Mouse (Mus musculus) frontal cortex, postnatal 10 days (tissue): ENCODE results near the gene Gm49354.
"Not testable (repeated sequence)": the region's sequence is repeated elsewhere in the genome, so short reads cannot be mapped to it uniquely, and the experiment has no call there.

Source experiments
- DNase-seq, 2 experiments: peaks; one replicate each; pipeline ENCODE4 v3.0.0; 2022; ENCODE audit warnings: low spot score in 2 of 2, mixed read lengths in 1 of 2

Gene Gm49354

DNA sequence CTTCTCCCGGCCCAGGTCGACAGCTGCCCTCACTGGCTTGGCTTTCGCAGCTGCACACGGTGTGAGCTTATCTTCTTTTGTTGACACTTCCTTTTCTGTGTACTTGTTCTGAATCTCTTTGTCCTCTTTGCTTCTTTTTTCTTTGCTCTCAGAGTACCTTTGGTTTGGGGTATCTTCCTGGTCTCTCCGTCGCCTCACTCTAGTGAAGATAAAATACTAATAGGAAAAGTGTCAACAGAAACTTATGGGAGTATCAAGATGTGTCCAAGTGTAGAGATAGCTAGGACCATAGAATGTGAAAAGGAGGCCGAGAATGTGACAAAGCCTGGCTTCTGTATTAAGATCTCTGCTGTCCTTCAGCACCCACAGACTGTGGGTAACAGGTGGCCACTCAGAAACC lies at the start of gene Gm49354:
Gene Gm49354 (minus strand): TSS at position 101 of the 400 bp plus-strand sequence.
- no peak for DNase-seq

DNA sequence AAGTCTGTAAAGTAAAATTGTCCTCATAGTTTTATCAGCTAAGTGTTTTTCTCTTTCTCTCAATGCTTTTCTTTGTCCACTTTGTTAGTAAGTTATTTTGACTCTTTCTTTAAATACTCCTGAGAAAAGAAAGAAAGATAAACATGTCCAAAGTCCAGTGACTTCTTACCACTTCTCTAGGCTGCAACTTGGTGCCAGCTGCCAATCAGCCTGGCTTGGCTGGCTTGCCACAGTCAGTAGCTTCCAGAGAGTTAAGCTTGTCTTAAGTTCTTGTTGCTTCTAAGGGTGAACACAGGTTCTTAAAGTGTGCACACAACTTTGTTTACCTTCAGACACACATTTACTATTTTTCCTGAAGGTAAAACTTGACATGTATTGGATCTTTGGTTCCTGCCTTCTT lies 43.9 kb upstream of the Gm49354 start:
- no peak for DNase-seq

DNA sequence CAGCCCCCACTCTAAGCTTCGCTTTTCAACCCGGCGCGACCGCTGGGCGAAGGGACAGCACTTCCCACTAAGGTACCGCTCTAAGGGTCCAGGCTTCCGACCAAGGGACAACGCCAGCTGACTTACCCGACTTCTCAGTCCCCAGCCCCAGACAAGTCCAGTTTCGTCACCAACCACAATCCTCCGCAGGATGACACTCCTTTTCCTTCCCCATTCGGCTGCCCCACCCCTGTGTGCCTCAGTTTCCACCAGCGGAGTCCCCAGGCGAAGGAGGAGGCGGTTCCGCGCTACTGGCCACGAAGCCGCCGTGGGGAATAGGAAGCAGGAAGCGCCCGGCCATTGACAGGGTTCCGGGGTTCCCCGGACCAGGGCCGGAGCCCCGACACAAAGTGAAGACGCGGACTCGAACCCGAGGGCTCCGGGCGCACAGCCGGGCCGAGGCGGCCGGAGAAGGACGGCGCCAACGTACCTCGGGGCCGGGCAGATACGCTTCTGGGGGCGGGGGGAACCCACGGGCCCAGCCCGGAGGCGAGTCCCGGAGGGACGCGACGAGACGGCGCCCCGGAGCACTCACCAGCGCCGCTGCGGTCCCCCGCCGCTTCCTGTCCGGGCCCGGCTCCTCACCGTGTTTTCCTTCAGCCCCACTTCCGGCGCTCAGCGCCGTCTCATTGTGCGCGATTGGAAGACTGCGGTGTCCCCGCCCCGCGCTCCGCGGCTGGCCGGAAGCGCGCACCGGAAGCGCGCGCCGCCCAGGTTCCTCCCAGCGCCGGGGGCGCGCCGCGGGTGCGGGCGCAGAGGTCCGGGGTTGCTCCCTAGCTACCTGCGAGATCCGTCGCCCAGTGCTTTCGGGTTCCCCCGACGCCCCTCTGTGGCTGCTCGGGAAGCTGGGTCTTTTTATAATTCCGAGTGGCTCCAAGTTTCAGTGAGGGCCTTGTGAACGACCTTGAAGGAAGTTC lies 40.7 kb upstream of the Gm49354 start, which contains the start of gene Tut7:
Gene Tut7 (minus strand): TSS at position 641 of the 956 bp plus-strand sequence.
- peak; percentile 87 to 93 for DNase-seq

DNA sequence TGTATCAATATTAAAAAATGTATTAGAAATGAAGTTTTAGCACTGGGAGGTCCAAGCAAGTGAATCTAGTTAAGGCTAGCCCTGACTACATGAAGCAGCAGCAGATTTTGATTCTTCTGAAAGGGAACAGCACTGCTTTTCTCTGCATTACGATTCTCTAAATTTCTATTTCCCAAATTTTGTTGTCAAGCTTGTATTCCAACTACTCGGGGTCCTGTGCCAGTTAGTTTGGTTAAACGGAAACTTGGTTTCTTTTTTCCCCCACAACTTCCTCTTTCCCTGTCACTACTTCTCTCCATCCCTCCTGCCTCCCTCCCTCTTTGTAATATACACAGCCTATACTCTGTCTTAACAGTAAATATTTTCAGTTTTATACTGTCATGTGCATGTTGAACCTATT lies 38.8 kb upstream of the Gm49354 start:
- no peak for DNase-seq

DNA sequence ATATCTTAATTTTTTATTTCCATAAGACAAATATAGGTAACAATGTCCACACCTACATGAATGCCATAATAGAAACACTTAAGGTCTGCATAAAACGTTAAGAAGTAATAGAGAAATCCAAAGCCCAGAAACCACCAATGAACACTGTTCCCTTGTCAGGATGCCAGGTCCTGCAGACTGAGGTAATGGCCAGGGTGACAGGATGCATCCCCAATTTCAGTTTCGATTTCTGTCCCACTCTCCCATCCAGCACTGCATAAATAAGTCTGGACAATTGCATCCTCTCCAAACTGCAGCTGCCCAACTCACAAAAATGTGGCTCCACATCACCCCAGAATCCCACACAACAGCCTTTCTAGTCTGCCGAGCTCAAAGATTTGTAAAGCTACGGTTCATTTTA lies 38.1 kb upstream of the Gm49354 start:
- no peak for DNase-seq

DNA sequence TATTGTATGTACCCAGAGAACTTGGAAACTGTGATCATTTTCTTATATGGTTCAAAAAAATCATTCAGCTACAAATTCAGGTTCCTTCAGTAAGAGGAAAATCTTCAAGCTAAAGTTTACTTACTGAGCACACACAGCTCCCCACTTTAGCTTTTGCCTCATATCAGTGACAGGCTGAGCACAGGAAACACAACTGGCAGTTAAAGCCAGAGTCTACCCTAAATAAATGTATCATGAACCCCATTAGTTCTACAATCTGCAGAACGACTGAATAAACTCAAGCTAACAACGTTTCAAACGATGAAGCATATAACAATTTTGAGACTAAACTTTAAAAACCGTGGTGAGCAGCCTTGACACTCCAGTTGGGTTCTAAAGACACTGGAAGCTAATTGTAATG lies 35.3 kb upstream of the Gm49354 start:
- no peak for DNase-seq

DNA sequence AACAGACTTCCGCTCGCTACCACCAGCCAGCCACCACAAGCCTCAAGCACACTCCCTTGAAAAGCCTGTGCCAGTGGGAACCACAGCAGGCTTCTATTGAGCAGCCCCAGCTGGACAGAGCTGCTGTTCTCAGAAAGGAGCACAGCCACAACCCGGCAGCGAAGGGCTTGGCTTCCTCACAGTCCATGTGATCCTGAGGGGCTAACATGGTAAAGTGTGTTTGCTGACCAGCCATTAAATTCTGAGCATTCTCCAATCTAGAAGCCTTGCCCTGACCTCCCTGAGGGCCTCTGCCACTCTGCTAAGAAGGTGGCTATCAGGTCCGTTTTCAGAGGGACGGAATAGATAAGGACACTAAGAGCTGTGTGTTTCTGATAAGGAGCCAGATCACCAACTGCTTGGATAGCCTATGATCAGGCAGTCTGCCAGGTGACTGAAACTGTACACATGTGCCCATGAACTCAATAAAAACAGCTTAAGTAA lies 32.1 kb upstream of the Gm49354 start:
- DNase-seq, result no peak

DNA sequence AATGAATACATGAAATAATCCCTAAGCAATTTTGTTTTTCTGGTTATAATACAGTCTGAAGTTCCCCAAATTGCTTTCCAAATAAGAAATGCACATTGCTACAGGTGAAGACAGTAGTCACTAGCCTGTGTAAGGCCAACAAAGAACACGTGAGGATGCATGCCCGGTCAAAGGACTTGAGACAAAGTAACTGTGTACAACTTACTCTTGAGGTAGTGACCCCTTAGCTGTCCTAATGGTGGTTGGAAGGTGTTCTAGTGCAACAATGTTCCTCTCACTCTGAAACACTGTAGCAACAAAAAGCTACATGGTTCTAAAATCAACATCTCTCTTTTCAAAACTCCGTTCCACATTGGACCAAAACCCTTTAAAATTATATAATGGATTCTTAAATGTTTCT lies 29.5 kb upstream of the Gm49354 start:
- no peak for DNase-seq

DNA sequence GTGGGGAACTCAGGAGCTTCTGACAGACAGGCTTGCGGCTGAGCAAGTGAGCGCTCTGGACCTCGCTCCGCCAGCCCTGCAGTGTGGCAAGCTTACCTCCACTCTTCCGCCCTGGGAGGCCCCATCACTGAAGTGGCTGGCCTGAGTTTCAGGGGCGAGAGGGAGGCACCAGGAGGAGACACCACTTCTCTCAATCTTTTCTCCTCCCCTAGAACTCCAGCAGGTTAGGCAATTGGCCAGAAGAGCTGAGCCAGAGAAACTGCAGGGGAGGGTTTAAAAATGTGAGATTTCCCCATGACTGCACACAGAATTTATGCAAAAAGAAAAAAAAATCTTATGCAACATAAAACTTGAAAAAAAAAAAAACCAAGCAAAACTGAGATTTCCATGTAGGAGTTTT lies 19.0 kb upstream of the Gm49354 start:
- no peak for DNase-seq

DNA sequence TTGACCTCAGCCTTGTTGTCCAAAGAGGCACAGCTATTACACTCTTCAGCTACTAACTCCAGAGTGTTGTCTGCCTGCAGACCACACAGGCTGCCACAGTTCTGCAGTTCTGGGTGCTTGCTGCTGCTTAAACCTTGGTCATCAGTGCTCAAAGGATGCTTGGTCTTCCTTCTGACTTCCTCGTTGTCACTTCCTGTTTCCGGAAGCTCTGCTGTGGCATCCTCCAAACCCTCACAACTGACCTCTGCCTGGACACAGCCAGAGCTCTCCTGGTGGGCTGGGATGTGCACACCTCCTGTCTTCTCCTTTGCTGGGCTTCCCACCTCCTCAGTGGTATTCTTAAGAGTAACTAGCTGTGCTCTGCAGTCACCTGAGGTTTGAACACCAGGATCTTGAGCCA lies 18.0 kb upstream of the Gm49354 start:
- no peak for DNase-seq

DNA sequence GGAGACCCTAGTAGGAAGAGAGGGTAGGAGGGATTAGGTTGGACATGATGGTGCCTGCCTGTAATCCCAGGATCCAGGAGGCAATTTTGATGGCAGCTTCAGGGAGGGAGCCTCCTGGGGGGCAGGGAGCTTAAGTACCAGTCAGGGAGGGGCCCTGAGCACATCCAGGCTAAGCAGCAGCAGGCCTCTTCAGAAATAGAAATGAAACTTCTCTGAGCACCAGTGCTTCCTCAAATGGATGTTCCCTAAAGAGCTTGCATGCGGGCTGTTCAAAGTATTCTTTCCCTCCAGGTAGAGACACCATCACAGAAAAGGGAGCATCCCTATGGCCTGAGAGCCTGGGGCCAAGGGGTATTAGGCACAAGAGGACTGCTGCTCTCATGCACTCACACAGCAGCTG lies 16.3 kb upstream of the Gm49354 start:
- DNase-seq, result no peak

DNA sequence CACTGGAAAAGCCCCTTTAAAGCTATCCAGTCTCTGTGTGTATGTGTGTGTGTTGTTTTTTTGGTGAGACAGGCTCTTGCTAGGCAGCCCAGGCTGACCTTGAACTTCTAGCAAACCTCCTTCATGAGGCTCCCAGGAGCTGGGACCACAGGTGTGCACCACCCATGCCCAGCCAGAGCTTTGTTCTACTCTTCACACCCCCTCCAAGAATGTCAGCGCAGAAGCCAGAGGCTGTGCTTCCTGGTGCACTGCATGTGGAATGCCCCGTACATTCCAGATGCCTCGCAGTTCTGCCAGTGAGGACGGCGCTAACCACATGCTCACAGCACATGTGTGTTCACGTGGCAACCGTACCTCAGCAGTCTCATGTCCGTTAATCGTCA lies 14.4 kb upstream of the Gm49354 start:
- no peak for DNase-seq

DNA sequence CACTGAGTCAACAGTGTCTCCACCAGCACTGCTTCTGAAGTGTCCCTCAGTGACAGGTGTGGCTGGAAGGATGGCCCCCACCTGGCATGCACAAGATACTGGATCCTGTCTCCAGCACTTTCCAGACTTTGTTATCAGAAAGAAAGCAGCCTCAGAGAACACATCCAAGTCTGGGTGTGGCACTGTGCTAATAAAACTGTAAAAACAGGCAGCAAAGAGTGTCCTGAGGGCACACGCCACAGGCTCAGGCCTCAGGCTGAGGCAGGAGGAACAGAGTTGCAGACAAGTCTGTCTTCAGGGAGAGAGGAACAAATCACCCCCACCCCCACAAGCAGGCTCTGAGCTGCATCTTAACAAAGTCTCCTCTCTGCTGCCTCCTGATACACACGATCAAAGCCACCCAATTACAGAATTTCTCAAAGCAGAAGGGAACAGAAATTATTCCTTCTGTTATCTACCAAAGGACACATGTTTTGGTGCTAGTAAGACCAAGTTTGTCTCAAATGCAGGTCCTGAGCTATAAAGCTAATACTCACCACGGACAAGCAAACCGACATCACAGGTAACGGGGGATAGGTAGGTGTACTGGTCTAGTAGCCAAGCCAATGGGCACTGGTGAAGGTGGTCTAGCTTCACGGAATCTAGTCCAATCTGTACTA lies 13.9 kb upstream of the Gm49354 start:
- DNase-seq, result no peak

DNA sequence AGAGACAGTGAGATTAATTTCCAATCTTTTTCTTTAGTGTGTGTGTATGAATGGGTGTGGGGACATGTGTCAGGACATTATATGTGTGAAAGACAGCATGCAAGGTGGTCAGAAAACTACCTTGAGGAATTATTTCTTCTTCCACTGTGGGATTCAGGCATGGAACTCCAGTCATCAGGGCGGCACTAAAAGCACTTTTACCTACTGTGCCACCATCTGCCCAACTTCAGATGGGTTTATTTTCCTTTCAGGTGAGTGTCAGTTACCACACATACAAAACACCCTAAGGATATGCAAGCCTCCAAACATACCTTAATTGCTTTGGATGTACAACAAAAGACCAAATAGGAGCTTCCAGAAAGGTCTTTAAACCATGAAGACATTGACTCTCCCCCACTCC lies 12.7 kb upstream of the Gm49354 start:
- no peak for DNase-seq

DNA sequence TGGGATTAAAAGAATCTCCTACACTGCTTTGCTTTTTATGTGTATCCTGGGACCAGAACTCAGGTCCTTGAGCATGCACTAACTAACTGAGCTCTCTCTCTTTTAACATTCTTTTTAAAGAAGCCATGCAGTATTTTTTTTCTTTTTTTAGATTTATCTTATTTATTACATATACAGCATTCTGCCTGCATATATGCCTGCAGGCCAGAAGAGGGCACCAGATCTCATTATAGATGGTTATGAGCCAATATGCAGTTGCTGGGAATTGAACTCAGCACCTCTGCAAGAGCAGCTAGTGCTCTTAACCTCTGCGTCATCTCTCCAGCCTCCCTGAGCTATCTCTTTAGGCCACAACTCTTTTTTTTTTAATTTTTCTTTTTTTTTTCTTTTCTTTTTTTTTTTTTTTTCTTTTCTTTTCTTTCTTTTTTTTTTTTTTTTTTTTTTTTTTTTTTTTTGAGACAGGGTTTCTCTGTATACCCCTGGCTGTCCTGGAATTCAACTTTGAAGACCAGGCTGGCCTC lies 2.2 kb downstream of the Gm49354 start:
- not testable (repeated sequence) for DNase-seq

DNA sequence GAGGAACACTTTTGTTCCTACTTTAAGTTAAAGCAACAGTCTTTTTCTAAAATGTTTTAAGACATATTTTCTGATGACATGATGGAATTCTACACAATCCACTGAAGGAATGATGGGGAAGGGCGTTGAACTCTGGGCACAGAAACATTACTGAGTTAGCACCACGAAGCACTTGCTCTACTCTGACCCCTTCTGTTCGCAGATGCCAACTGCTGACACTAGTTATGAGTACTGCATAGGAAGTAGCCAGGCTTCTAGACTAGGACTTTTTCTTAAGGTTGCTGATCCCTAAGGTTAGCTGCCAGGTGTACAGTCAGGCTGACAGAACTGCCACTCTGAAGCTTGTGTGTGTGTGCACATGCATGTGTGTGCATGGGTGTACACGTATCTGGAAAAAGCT lies 2.8 kb downstream of the Gm49354 start:
- DNase-seq, result no peak

DNA sequence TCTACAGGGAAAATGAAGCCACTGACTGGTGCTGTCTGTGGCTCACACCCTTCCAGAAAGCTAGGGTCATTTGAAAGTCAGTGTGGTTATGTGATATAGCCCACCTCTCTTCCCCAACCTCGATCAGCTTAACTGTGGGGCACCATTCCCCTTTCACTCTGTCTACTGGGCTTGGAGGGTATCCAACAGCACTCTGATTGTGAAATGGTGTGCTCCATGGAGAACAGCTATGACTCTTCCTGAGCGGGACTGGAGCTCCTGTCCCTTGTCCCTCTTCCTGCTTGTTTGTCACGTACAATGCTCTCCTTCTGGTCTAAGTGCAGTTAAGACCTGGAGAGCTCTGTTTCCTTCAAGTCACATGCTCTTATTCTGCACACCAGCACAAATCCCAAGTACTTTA lies 6.9 kb downstream of the Gm49354 start:
- no peak for DNase-seq

DNA sequence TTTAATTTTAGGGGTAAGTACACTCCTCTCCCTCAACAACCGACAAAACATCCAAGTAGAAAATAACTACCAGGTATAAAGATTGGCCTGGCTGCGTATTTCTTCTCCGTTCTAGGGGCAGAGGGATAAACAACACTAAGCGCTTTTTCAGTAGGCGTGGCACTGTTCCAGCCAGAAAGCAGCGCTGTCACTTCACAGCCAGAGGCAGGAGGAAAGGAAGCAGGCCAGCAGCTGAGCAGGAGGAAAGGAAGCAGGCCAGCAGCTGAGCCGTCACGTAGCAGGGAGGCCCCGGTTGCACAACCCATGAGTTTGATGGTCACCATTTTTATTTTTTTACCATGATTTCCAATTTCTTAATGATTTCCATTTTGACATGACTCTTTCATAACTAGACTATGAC lies 10.8 kb downstream of the Gm49354 start:
- peak; percentile 52 to 55 for DNase-seq

DNA sequence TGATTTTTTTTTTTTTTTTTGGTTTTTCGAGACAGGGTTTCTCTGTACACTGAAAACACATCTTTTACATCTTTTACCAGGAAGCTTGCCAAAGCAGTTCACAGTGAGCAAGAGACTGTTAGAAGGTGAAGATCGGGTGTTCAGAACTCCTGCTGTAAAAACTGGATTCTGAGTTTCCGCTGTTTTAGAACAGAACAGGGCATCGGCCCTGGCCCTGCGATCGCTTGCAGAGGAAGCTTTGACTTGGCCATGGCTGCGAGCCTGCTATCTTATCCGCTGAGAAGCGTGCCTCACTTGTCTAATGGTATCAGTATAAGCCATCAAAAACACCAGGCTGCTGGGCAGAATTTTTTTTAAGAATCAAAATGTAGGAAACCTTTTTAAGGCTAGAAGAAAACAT lies 11.2 kb downstream of the Gm49354 start:
- no peak for DNase-seq

DNA sequence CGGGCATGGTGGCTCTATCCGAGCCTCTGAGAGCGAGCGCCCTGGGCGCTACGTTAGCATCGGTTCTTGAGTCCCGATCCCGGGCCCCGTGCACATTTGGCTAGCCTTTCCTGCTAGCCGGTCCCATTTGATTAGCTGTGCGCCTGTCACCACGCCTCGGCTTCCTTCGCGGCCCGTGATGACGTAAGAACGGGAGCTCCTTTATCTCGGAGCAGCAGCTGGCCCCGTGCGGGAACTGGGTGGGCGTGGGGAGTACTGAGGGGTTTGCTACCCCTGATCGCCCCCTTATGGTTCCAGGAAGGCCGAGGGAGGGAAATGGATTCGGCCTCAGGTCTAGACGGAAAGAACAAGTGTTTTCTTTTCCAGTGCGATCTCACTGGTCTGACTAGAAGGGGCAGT lies 11.9 kb downstream of the Gm49354 start:
- peak; percentile 85 to 87 for DNase-seq

DNA sequence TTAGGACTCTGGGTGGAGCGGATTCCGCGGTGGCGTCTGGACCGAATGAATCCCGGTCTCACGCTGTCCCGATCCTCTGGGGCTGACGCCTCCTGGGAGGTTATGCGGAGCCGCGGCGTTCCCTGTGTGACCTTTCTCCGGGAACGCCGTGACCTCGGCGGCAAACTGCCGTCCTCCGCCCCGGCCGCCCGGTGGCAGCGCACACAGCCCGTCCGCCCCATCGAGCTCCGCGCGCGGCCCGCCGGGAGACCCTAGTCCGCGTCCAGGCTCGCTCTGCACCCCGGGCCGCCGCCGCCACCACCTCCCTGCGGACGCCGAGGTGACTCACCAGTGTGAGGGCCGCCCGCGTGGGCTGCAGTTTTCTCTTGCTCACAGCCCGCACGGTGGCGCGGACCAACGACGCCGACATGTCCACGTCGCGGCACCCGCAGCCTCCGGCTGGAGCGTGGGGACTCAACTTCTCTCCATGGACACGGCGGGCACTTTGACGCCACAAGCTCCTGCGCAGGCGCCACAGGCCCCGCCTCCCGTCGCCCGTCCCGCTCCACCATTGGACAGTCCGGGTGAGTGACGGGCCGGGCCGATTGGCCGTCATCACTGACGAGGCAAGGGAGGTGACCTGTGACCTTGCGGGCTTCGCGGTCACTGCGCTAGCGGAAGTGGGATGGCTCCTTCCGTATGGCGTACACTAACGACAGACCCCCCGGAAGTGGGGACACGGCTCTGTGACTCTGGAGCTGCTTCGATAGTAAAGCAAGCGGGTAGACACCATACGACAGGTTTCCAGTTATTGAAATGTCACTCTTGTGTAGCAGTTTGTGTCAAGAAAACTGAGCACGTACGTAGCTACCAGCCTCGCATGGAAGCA lies 12.5 kb downstream of the Gm49354 start, which contains the start of gene Isca1:
Gene Isca1 (minus strand): TSS at position 515 of the 868 bp plus-strand sequence.
- DNase-seq, result peak; percentile 99 to 100

DNA sequence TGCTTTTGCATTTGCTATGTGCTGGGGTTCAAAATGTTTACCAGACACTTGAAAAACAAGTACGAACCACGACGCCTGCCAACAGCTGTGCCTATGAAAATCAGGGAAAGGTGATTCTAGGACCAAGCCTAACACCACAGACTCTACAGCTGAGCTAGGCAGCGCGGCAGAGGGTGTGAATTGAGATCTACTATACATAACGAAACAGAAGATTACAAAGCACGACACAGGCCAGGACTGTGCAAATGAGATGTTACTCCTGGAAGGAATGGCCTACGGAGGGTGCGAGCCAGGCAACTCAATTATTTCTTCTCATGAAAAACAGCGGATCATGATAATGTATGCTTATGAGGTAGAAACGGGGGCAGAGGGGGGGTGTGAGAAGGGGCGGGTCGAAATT lies 13.5 kb downstream of the Gm49354 start:
- DNase-seq, result no peak
